Comparison of ENCODE assay signal across 8 mouse cellular contexts in the genomic region with DNA sequence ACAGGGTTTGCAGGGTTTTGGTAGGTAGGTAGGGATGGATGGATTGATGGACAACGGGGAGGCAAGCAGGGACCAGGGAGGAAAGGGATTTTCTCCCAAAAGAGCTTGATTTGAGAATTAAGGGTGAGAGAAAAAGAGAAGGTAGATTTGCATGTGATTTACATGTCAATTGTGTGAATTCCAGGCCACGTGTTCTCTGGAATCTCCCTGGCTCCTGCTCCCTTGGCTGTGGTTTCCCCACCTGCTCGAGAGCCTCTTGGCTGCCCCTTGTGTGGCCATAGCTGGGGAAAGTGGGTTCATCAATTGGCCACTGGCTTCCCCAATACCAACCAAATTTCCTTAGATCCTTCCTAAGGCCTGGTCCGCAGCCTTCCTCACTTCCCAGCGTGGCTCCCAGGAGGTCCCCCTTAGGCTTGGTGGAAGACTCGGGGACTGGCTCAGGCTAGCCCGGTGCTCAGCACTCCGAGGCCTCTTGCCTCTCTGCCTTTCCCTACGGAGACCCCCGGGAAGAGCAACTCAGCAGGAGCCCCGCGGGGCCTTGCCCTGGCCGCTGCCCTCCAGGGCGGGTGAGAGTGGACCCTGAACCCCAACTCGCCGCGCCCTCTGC. TPM values are rescaled to one million over a fixed set of nuclear protein-coding genes. Genes with fewer than 3 reads are reported as not detected.
DNase-seq lines count a peak whose midpoint lies in the region; ATAC-seq and TF ChIP-seq lines count a peak whose summit lies in the region.

No protein-coding gene starts in this region.

- DNase-seq in embryo, embryonic 11 days, result peak; percentile 37
- no peak for DNase-seq in embryo, embryonic 10.5 days (ENCODE audit: low spot score)
- no peak for DNase-seq in thymus, adult 2 months
- no peak for DNase-seq in thymus, postnatal 14 days
- no peak for DNase-seq in liver, embryonic 14.5 days (ENCODE audit: low read depth in 3 of 3, low spot score in 3 of 3)
- DNase-seq in layer of hippocampus, postnatal 10 days (ENCODE audit: low spot score in 2 of 2), result no peak
- DNase-seq in embryo, embryonic 9.5 days (ENCODE audit: extremely low spot score), result no peak

- H3K4me2 ChIP-seq in liver, embryonic 14.5 days (ENCODE audit: low read depth), result peak overlapping the region; percentile 21

- no peak for TF ChIP-seq POLR2A in thymus, adult 2 months (IDR thresholded peaks at IDR 0.05; ENCODE audit: control insufficient read depth, extremely low read depth, insufficient read depth, low read length, poor library complexity)

- TF ChIP-seq EP300 in liver, embryonic 14.5 days (IDR thresholded peaks at IDR 0.05; ENCODE audit: low read depth), result no peak

- WGBS in thymus, adult 2 months, result 57% methylated on average over 17 of the region's 17 CpGs
- WGBS in liver, embryonic 14.5 days (ENCODE audit: insufficient replicate concordance), result 26% methylated on average over 17 of the region's 17 CpGs

- no peak for ATAC-seq in liver, embryonic 14.5 days (ENCODE audit: insufficient read depth)
- no peak for ATAC-seq in megakaryocyte progenitor cell, adult 5-6 weeks (replicated peaks; ENCODE audit: poor library complexity)

- no peaks in the 10 kb centered on the region for H3K9me3 ChIP-seq in liver, embryonic 14.5 days (ENCODE audit: control insufficient read depth, low read length)

- H3K36me3 ChIP-seq in thymus, adult 2 months (ENCODE audit: control insufficient read depth, insufficient read depth, low read length), result no peaks in the 10 kb centered on the region
- no peaks in the 10 kb centered on the region for H3K36me3 ChIP-seq in liver, embryonic 14.5 days (replicated peaks; ENCODE audit: control insufficient read depth, insufficient read depth, low read depth)

- peaks cover 53% of the 10 kb centered on the region for H3K4me1 ChIP-seq in thymus, adult 2 months (replicated peaks; ENCODE audit: control insufficient read depth, insufficient read depth, low read length)
- peaks cover 0 to 9% of the 10 kb centered on the region in 2 experiments; a peak in 1 of 4 replicates for H3K4me1 ChIP-seq in liver, embryonic 14.5 days (replicated peaks; ENCODE audit: control insufficient read depth in 2 of 2, insufficient read depth in 2 of 2, low read length in 1 of 2)

- no peaks in the 10 kb centered on the region; the same call in 1 of the 2 replicates for H3K27me3 ChIP-seq in thymus, adult 2 months (ENCODE audit: control insufficient read depth, insufficient read depth, low read length)
- H3K27me3 ChIP-seq in liver, embryonic 14.5 days (ENCODE audit: control insufficient read depth, insufficient read depth, low read length), result peaks cover 31% of the 10 kb centered on the region

- TF ChIP-seq CTCF in thymus, adult 2 months (IDR thresholded peaks at IDR 0.05; ENCODE audit: borderline replicate concordance, control insufficient read depth, extremely low read depth, insufficient read depth, low read length, poor library complexity), result no peak
- no peak for TF ChIP-seq CTCF in liver, embryonic 14.5 days (IDR thresholded peaks at IDR 0.05; ENCODE audit: low read depth)

- no peak overlapping the region for H3K9ac ChIP-seq in liver, embryonic 14.5 days (replicated peaks)

- H3K27ac ChIP-seq in thymus, adult 2 months (ENCODE audit: control insufficient read depth, insufficient read depth, low read length), result 0 out of 2 replicates have a peak overlapping the region, but pooled peaks have one; percentile 31
- H3K27ac ChIP-seq in liver, embryonic 14.5 days, result no peak overlapping the region

- H3K4me3 ChIP-seq in thymus, adult 2 months (ENCODE audit: control insufficient read depth, insufficient read depth, low read length), result no peak overlapping the region
- no peak overlapping the region for H3K4me3 ChIP-seq in liver, embryonic 14.5 days (ENCODE audit: insufficient read depth in 1 of 2, low read depth in 2 of 2, low read length in 2 of 2)

RNA-seq across cellular contexts. Expression of gene Sp2, which starts 14.1 kb away (rescaled TPM):
- polyA plus RNA-seq in thymus, adult 2 months (2012; rRNA removed), result 46.6 and 63.0 TPM in 2 replicates
- polyA plus RNA-seq in liver, embryonic 14.5 days (2012; rRNA removed), result 7.7 and 8.0 TPM in 2 replicates
- 13.7 and 17.1 TPM in 2 replicates for polyA plus RNA-seq in liver, embryonic 14.5 days (2014; fragmentation: Nextera tagmentation; extraction: Ambion mirVana)
- total RNA-seq in megakaryocyte progenitor cell, adult 5-6 weeks (2015), result 21.0 and 27.4 TPM in 2 replicates
- total RNA-seq in megakaryocyte progenitor cell, adult 5-6 weeks (2017), result 2.3 and 2.8 TPM in 2 replicates
- 10 to 100 TPM; 11.5 to 12.0 TPM for total RNA-seq in layer of hippocampus, postnatal 10 days (2021)

RNA-seq across cellular contexts. Expression of gene Sp6, which starts 16.3 kb away (rescaled TPM):
- polyA plus RNA-seq in thymus, adult 2 months (2012; rRNA removed), result 5.6 TPM in 2 replicates
- polyA plus RNA-seq in liver, embryonic 14.5 days (2012; rRNA removed), result 0.02 and 0.06 TPM in 2 replicates
- polyA plus RNA-seq in liver, embryonic 14.5 days (2014; fragmentation: Nextera tagmentation; extraction: Ambion mirVana), result not detected in 2 replicates
- not detected in 2 replicates for total RNA-seq in megakaryocyte progenitor cell, adult 5-6 weeks (2015)
- total RNA-seq in megakaryocyte progenitor cell, adult 5-6 weeks (2017), result 0.03 TPM in 1 of 2 replicates, not detected in the other
- total RNA-seq in layer of hippocampus, postnatal 10 days (2021), result 1 to 10 TPM; 1.4 TPM

RNA-seq across cellular contexts. Expression of gene Scrn2, which starts 32.9 kb away (rescaled TPM):
- polyA plus RNA-seq in thymus, adult 2 months (2012; rRNA removed), result 18.6 and 20.5 TPM in 2 replicates
- polyA plus RNA-seq in liver, embryonic 14.5 days (2012; rRNA removed), result 5.7 and 5.9 TPM in 2 replicates
- polyA plus RNA-seq in liver, embryonic 14.5 days (2014; fragmentation: Nextera tagmentation; extraction: Ambion mirVana), result 5.8 and 6.3 TPM in 2 replicates
- 3.0 and 4.2 TPM in 2 replicates for total RNA-seq in megakaryocyte progenitor cell, adult 5-6 weeks (2015)
- 18.3 and 21.1 TPM in 2 replicates for total RNA-seq in megakaryocyte progenitor cell, adult 5-6 weeks (2017)
- total RNA-seq in layer of hippocampus, postnatal 10 days (2021), result 1 to 10 TPM; 5.2 to 6.3 TPM

RNA-seq across cellular contexts. Expression of gene Lrrc46, which starts 44.3 kb away (rescaled TPM):
- polyA plus RNA-seq in thymus, adult 2 months (2012; rRNA removed), result 0.46 and 0.58 TPM in 2 replicates
- 0.20 and 0.29 TPM in 2 replicates for polyA plus RNA-seq in liver, embryonic 14.5 days (2012; rRNA removed)
- polyA plus RNA-seq in liver, embryonic 14.5 days (2014; fragmentation: Nextera tagmentation; extraction: Ambion mirVana), result 0.28 and 0.38 TPM in 2 replicates
- total RNA-seq in megakaryocyte progenitor cell, adult 5-6 weeks (2015), result 0.64 and 0.69 TPM in 2 replicates
- not detected in 2 replicates for total RNA-seq in megakaryocyte progenitor cell, adult 5-6 weeks (2017)
- 1 to 10 TPM in 1 of 2 experiments, under 1 TPM in 1; 0.83 to 1.6 TPM for total RNA-seq in layer of hippocampus, postnatal 10 days (2021)

RNA-seq across cellular contexts. Expression of gene Mrpl10, which starts 44.5 kb away (rescaled TPM):
- 90.1 and 95.4 TPM in 2 replicates for polyA plus RNA-seq in thymus, adult 2 months (2012; rRNA removed)
- 29.1 and 30.3 TPM in 2 replicates for polyA plus RNA-seq in liver, embryonic 14.5 days (2012; rRNA removed)
- 34.9 and 36.2 TPM in 2 replicates for polyA plus RNA-seq in liver, embryonic 14.5 days (2014; fragmentation: Nextera tagmentation; extraction: Ambion mirVana)
- total RNA-seq in megakaryocyte progenitor cell, adult 5-6 weeks (2015), result 32.1 and 34.0 TPM in 2 replicates
- 19.7 and 24.5 TPM in 2 replicates for total RNA-seq in megakaryocyte progenitor cell, adult 5-6 weeks (2017)
- total RNA-seq in layer of hippocampus, postnatal 10 days (2021), result 10 to 100 TPM; 74.4 to 76.7 TPM
